9 mouse cellular contexts compared by ENCODE assay signal in the genomic region with DNA sequence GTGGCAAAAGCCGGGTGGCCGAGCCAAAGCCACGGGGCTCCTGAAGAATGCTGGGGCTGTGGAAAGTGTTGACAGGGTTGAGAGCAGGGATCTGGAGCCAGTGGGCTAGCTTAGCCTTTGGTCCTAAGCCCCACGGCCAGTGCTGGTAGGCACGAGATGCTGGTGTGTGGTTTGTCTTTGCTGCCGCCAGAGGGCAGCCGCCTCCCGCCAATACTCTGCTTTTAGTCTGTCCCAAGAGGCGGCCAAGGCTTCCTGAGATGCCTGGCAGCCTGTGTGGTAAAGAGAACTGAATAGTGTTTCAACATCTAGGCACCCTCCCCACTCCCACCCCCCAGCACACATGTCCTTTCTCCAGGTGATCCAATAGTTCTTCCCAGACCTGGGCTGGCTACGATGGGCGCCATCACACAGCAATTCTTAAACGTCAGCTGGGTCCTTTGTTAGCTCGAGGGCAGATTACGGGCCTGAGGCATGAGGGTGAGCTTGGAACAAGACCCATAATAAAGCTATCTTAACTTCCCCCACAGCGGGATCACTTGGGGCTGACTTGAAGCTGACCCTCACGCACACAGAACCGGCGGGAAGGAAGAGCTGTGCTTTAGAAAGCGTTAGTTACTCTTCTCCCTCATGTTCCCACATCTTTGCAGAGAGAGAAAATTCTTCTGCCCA. TPM values are rescaled to one million over a fixed set of nuclear protein-coding genes. Genes with fewer than 3 reads are reported as not detected.
DNase-seq lines count a peak whose midpoint lies in the region; ATAC-seq and TF ChIP-seq lines count a peak whose summit lies in the region.
"Had no signal": no experiment of that assay in that cellular context is flagged by ENCODE, and none has a peak within 500 bp of the region (broad histone marks: within the 10 kb centered on the region; RNA-seq: fewer than 3 reads in every experiment).

No protein-coding gene starts in this region.

- H3K4me3 ChIP-seq in forebrain, postnatal 0 days (ENCODE audit: low read depth, low read length), result no peak overlapping the region
- no peak overlapping the region for H3K4me3 ChIP-seq in hindbrain, embryonic 12.5 days
- H3K4me3 ChIP-seq: megakaryocyte, embryonic 14.5 days had no signal

- H3K9ac ChIP-seq in forebrain, postnatal 0 days, result peak overlapping the region; percentile 1; the same call in 1 of the 2 replicates
- H3K9ac ChIP-seq in hindbrain, embryonic 12.5 days, result no peak overlapping the region; the same call in 1 of the 2 replicates

- 20% methylated on average over 19 of the region's 19 CpGs for WGBS in forebrain, postnatal 0 days
- WGBS in hindbrain, embryonic 12.5 days, result 30% methylated on average over 19 of the region's 19 CpGs

- 0 out of 2 replicates have a peak overlapping the region, but pooled peaks have one; percentile 21 for H3K27ac ChIP-seq in forebrain, postnatal 0 days (ENCODE audit: low read depth, low read length)
- no peak overlapping the region for H3K27ac ChIP-seq in hindbrain, embryonic 12.5 days

- DNase-seq in Muller cell, postnatal 12 days (ENCODE audit: inconsistent ontology term), result peak; percentile 64
- DNase-seq in cerebellum, adult 8-10 months, result peak; percentile 76
- peak; percentile 94 for DNase-seq in forebrain, postnatal 0 days
- DNase-seq in layer of hippocampus, postnatal 36 days, result peak; percentile 70 to 73
- DNase-seq in right cerebral cortex, postnatal 10 days (ENCODE audit: low spot score in 2 of 2), result peak; percentile 88
- peak; percentile 23 for DNase-seq in urinary bladder, postnatal 10 days (ENCODE audit: low spot score)

- no peaks in the 10 kb centered on the region for H3K9me3 ChIP-seq in forebrain, postnatal 0 days (ENCODE audit: low read length)
- no peaks in the 10 kb centered on the region for H3K9me3 ChIP-seq in hindbrain, embryonic 12.5 days (replicated peaks)
- H3K9me3 ChIP-seq: megakaryocyte, embryonic 14.5 days had no signal

- TF ChIP-seq CTCF in forebrain, postnatal 0 days (IDR thresholded peaks at IDR 0.05; ENCODE audit: low read depth), result peak; percentile 97

- ATAC-seq in forebrain, postnatal 0 days, result peak; percentile 90
- ATAC-seq in hindbrain, embryonic 12.5 days (ENCODE audit: low FRiP score), result peak; percentile 81
- peak; percentile 86 for ATAC-seq in megakaryocyte progenitor cell, adult 5-6 weeks (replicated peaks; ENCODE audit: poor library complexity)

- H3K4me2 ChIP-seq in forebrain, postnatal 0 days (ENCODE audit: low read depth), result no peak overlapping the region
- H3K4me2 ChIP-seq in hindbrain, embryonic 12.5 days (replicated peaks), result no peak overlapping the region

- no peaks in the 10 kb centered on the region for H3K27me3 ChIP-seq in forebrain, postnatal 0 days (ENCODE audit: insufficient read depth, low read length)
- peaks cover 37% of the 10 kb centered on the region for H3K27me3 ChIP-seq in hindbrain, embryonic 12.5 days

- H3K36me3 ChIP-seq in forebrain, postnatal 0 days (ENCODE audit: insufficient read depth), result no peaks in the 10 kb centered on the region
- no peaks in the 10 kb centered on the region for H3K36me3 ChIP-seq in hindbrain, embryonic 12.5 days

- H3K4me1 ChIP-seq in forebrain, postnatal 0 days (ENCODE audit: insufficient read depth), result peaks cover 20% of the 10 kb centered on the region
- H3K4me1 ChIP-seq in hindbrain, embryonic 12.5 days, result peaks cover 39% of the 10 kb centered on the region

RNA-seq across cellular contexts. Expression of gene Stra6, which starts 25.0 kb away (rescaled TPM):
- total RNA-seq in forebrain, postnatal 0 days (2014; rRNA removed), result 13.9 and 16.2 TPM in 2 replicates
- 9.6 and 11.0 TPM in 2 replicates for polyA plus RNA-seq in forebrain, postnatal 0 days (2015; fragmentation: Nextera tagmentation; extraction: Ambion mirVana)
- polyA plus RNA-seq in hindbrain, embryonic 12.5 days (2016; fragmentation: Nextera tagmentation; extraction: Ambion mirVana), result 14.8 and 17.6 TPM in 2 replicates
- total RNA-seq in layer of hippocampus, postnatal 36 days (2021), result 10 to 100 TPM; 11.4 to 13.3 TPM
- not detected in 2 replicates for total RNA-seq in megakaryocyte progenitor cell, adult 5-6 weeks (2015)
- not detected in 2 replicates for total RNA-seq in megakaryocyte progenitor cell, adult 5-6 weeks (2017)

RNA-seq across cellular contexts. Expression of gene Cyp11a1, which starts 32.4 kb away (rescaled TPM):
- 0.29 and 1.2 TPM in 2 replicates for total RNA-seq in forebrain, postnatal 0 days (2014; rRNA removed)
- 0.77 and 0.88 TPM in 2 replicates for polyA plus RNA-seq in forebrain, postnatal 0 days (2015; fragmentation: Nextera tagmentation; extraction: Ambion mirVana)
- 0.17 and 0.38 TPM in 2 replicates for polyA plus RNA-seq in hindbrain, embryonic 12.5 days (2016; fragmentation: Nextera tagmentation; extraction: Ambion mirVana)
- 1 to 10 TPM; 1.5 to 2.0 TPM for total RNA-seq in layer of hippocampus, postnatal 36 days (2021)
- total RNA-seq in megakaryocyte progenitor cell, adult 5-6 weeks (2015), result 0.15 and 0.47 TPM in 2 replicates
- total RNA-seq in megakaryocyte progenitor cell, adult 5-6 weeks (2017), result 0.30 and 1.2 TPM in 2 replicates

Comparison
In these comparisons a context has a peak if more than half of its experiments do, and no peak if none do; other contexts are left out.
1. DNase-seq: peak in every context shown above with its lines; median percentile 94 in forebrain, postnatal 0 days; 88 in right cerebral cortex, postnatal 10 days; 76 in cerebellum, adult 8-10 months; 72 in layer of hippocampus, postnatal 36 days; 64 in Muller cell, postnatal 12 days; 23 in urinary bladder, postnatal 10 days.
2. RNA of gene Stra6, which starts 25.0 kb away (total RNA-seq): 13.9 to 16.2 TPM in forebrain, postnatal 0 days and 11.4 to 13.3 TPM in layer of hippocampus, postnatal 36 days; not detected in megakaryocyte progenitor cell, adult 5-6 weeks; every median in the first group is over 10 times any median in the second.
3. Peak in every context shown above with its lines, with median percentiles within 50 percentile points of each other: ATAC-seq.